Mouse (Mus musculus) lung, postnatal 14 days (tissue): ENCODE measurements at regions not wholly inside any gene's neighbourhood (a gene's known extent, or its start where the extent isn't known, plus 50 kb on each side); places are given as distances from the start of the nearest gene placed in this dataset.
A peak's percentile ranks its signal among the peaks of the same experiment; 100 is the strongest.

ENCODE experiments used
- DNase-seq: peaks from one replicate; pipeline ENCODE4 v3.0.0; 2021

DNA sequence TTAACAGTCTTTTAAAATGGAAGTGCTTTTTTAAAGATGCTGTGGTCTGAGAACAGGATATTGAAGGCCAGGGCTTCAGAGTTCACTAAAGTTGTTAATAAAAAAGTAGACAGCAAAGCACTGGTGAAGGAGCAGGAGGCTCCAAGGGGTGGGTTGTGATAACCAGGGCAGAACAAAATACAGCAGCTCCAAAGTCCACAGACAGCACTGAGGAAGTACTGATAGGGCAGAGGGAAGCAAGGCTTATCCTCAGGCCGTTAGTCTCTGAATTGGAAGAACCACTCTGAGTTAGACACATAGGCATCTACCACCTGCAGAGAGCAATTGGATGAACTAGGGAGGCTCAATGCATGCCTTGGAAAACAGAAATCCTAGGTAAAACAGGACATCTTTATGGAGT is 62.1 kb downstream of the P2ry1 start:
- DNase-seq = no peak

DNA sequence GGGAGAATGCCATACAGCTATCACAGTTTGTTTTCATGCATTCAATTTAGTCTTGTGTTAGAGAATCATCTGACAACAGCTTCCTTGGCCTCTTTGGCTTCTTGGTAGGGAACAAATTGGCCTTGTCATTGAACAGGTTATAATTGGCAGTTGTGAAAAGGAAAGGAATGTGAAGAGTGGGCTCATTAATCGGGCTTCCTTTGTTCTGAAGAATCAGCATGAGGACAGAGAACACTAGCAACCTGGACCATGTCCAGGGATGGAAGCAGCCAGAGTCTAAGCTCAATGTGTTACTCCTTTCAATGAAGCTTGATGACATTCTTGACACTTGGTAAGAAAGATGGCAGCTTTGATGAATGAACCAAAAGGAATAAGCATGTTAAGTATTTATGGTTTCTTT is 64.5 kb downstream of the P2ry1 start:
- DNase-seq = no peak

DNA sequence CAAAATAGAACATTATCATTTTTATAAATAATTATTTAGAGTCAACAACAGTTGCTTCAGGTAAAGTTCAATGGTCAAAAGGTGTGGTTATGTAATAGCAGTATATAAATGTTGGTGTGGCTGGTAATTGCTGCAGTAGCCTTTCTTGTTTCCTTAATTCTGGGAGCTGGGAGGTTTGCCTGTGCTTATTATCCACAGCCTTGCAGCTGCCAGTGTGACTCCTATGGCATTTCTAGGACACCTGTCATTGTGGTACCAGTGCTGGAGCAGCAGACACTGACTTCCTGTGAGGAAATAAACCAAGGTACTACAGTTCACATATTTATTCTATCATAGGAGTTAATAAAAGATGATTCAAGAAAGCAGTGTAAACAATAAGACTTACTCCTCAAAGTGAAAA is 65.6 kb downstream of the P2ry1 start:
- no peak for DNase-seq

DNA sequence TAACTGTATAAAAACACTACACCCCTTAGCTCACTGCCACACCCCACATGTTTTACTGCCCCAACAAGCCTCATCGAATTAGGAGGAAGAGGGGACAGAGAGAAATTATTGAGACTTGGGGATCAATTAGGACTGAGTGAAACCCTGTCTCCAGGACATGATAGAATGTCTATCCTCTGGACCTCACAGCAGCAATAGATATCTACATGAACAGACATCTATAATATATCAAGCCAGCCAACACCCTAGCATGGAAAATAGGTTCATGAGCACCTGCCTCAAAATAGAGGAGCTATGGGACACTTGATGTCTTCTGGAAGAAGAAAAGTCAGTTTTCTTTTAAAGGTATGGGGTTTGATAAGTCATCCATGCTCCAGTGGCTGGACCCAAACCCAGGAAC is 68.4 kb downstream of the P2ry1 start:
- no peak for DNase-seq

DNA sequence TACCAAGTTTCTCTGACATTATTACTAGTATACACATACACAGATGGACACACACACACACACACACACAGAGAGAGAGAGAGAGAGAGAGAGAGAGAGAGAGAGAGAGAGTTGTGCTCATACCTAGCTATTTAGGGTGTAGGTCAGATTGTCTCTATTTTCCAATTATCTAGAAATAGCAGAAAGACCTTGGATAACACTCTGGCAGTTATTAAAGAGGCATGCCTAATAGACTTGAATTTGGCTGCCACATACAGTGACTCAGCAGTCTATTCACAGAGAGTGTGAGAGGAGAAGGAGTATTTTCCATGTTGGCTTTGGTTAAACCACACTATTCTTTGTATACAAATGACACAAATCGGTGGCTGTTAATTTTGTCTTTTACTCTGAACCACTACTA is 69.7 kb downstream of the P2ry1 start:
- DNase-seq = no peak

DNA sequence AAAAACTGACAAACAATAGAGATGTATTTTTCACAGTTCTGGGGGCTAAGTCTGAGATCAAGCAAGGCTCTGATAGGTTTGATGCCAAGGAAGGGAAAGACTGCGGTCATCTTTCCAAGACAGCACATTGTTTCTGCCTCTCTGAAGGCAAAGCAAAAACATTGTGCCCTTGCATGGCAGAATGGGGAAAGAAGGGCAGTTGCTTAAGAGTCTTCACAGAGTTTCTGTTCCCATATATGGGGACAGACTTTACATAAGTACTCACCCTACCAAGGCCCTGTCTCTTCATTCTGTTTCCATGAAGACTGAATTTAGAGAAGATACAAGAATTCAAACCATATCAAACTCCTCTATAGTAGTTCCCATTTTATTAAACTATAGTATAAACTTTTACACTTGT is 70.5 kb downstream of the P2ry1 start:
- DNase-seq = no peak

DNA sequence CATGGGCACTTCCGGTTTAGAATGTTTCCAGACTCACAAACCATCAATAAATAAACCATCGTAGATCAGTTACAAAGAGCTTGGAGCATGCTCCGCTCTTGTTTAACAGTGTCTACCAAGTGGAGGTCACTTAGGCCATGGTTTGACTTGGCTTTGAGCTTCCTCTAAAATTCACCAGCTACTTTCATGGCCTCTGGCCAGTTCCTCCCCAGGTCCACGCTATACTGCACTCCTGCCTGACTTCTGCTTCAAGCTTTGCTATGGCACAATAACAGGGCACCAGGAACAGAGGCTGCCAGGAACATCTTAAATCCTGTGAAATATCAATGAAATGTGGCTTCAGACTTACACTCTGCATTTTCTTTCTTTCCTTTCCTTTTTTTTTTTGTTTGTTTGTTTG is 71.2 kb downstream of the P2ry1 start:
- no peak for DNase-seq

DNA sequence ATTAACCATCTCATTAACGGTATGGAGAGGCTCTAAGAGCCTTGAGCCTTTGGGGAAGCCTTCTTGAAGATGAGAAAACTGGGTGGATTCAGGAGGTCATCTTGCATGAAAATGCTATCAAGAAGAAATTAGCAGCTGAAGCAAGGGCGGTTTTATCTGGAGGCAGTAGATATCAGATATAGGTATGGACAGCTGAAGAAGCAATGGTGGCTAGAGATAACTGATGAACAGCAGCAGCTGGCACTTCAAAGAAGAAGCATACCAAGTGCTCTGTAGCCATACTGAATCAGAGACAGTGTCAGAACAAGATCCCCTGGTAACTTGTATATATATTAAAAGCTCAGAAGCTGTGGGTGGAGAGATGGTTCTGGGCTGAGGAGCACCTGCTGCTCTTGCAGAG is 73.2 kb downstream of the P2ry1 start:
- DNase-seq = no peak

DNA sequence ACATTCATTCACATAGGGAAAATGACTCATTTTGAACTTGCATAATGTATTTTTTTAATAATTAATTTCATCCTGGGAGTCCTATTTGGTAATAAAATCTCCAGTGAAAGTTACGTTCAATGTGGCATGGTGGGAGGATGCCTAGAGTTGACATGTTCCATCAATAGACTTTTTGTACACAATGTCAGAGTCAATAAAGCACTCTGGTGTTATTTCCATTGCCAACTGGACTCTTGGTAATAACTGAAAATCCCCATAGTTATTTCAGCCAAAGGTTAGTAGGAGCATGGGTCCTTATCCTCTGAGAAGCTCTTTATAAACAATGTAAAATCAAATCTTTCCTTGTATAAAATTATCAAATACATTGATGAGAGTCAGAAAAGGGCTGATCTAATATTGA is 87.3 kb downstream of the P2ry1 start:
- DNase-seq = no peak

DNA sequence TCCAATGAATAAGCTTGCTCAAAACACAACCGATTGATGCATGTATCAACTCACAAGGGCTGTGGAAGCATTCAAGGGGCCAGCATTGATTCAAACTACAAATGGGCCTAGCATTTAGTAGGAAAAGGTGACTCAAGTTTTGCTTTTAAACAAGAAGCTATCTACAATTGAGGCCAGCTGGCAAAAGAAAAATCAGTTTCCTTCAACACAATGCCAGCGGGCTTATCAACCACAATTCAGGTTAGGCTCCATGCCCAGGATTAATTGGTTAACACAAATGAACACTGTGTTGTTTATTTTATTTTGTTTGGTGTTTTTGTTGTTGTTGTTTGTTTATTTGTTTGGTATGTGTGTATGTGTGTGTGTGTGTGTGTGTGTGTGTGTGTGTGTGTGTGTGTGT is 89.4 kb downstream of the P2ry1 start:
- DNase-seq = no peak

DNA sequence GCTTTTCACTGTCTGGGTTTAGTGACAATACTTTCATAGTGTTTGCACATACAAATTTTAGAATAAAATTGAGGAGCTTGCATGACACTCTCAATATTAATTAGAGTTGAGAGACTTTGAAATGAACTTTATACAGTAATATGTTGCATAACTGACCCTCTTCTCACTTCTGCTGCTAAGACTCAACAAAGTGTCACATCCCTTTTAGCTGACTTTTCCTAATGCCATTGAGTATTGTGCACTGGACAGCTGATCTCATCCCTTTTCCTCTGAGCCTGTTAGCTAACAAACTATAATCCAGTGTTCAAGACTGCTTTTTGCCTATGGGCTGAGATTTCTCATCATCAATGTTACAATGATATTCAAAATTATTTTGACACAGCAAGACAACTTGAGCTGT is 113.8 kb downstream of the P2ry1 start:
- DNase-seq = no peak

DNA sequence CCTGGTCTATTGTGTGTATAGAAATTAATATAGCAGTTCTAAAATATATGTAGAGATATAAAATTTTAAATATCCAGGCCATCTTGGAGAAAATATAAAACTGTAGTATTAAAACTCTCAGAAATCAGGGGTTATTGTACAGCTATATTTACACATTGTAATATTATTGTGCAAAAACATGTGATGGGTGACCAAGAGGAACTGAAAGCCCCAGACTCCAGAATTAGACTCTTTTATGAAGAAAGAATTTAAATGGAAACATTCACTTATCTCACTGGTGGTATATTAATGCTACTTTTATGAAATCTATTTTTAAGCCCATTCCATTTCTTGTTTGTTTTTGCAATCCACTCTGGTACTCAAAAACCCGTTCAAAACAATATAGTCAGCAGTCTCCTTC is 130.5 kb downstream of the P2ry1 start:
- DNase-seq = no peak

DNA sequence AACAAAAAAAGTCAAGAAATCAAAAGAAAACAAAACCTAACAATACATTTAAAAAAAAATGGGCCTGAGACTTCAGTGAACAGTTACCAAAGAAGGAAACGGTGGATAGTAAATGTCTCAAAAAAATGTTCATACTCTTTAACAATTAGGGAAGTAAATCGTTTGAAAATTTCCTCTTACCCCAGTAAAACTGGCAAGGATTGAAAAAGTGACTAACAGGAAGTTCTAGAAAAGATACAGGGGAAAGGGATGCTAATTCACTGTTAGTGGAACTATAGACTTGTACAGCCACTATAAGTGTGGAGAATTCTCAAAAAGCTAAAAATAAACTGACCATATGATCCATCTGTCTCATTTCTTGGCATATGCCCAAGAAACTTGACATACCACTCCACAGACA is 151.5 kb downstream of the P2ry1 start:
- DNase-seq = no peak

DNA sequence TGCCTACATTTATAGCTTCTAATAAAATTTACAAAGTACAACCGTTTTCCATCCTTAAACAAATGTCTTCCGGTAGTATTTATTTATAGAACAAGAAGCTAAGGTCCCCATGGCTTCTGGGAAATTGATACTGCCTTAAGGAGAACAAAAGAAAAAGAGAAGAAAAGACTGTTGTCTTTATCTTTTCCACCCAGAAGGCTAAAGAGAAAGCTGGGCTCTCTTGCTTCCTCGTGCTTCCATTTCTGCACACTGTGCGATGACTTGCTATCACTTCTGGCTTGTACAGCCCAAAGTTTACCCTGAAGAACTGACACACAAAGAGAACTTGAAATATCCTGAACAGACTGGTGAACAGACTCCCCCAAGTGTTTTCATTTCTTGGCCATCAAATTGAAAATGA is 157.2 kb downstream of the P2ry1 start:
- DNase-seq = no peak

DNA sequence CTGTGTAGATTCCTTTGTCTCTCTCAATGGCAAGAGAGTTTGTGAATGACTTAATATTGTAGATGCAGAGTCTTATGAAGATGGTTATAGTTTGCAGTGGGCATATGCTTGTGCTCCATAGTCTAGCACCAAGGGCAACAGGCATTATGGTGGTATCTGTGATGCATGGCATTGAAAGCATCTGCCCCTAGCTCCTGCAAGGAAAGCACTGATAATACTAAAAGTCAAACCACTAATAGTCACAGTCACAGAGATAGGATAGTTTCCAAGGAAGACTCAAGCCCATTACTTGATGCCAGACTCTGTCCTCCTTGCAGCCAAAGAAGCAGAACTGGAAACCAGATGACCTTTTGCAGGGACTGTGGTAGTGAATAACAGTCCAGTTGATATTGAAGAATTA is 158.8 kb downstream of the P2ry1 start:
- no peak for DNase-seq

DNA sequence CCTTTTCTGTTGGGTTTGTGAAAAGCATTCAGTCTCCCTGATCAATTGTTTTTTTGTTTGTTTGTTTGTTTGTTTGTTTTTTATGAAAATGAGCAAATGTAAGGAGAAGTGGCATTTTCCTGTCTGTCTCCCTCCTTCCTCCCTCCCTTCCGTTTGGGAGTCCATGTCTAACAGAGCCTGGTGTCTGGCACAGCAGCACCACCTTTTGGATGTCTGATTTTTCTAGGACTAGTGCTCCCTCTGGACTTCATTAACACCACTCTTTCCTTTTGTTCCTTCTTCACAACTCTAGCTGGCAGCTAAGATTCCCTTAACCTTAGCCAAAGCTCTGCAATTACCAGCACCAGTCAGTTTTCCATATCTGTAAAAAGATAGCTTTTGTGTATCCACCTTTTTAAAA is 175.6 kb upstream of the Rap2b start:
- peak; percentile 5 for DNase-seq

DNA sequence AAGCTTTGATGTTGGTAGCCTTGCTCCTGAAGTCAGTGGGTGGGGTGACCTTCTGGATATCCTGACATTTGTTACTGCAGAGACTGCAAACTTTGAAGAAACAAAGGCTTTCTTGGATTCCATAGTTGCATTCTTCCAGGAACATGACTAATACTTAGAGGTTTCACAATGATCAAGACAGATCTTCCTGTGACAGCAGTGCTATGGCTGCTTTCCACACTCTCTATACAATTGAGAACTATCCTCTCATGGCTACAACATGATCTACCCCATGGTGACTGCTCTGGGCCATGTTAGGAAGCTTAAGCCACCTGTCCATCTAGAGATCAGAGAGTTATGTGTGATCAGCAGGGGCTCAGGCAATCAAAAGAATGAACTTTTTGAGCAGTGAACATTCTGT is 172.8 kb upstream of the Rap2b start:
- DNase-seq = peak; percentile 5

DNA sequence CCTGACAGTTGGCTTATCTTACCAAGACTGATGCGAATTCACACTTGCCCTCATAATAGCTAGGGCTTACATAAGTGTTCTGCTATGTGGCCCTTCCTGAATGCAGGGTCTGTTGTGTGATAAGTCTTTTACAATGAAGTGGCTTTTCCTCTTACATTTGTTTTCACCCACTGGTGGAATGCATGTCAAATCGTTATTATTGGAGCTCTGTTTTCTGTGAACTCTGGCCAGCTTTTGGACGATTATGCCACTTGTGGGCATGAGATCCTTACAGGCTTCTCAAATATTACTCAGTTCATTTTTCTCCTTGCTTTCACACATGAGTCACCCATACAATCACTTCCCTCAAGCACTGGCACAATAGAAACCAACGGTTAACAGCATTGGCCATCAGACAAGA is 144.9 kb upstream of the Rap2b start:
- no peak for DNase-seq

DNA sequence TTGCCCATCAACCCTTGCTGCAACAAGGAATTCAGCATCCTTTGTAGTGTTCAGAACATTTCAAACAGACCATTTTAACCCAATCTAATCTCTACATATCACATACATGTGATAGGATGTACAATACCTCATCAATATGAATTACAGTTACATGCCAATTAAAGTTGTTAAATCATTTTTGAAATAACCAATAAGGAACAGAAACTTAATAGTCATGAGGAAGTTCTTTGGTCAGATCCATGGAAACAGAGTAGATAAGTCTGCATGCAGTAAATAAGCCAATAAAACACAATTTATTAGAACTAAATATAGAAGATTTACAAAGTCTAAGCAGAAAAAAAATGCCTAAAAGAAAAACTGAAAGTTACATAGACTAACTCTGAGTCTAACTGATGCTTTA is 136.9 kb upstream of the Rap2b start:
- DNase-seq = no peak

DNA sequence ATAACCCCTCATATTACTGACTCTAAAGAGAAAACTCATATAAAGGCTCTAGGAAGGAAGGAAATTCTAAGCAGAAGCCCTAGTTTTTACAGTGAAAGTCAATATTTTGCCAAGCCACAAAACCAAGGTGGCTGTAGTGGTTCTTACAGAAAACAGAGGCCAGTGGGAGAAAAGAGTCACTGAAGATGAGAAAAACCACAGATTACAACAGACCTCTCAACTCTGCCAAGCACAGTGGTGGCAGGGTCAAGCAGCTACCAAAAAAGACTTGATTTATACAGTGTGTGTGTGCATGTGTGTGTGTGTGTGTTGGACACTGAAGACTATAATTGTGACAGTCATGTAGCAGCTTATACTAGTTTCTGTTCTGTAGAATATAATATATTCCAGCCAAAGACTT is 136.4 kb upstream of the Rap2b start:
- no peak for DNase-seq

DNA sequence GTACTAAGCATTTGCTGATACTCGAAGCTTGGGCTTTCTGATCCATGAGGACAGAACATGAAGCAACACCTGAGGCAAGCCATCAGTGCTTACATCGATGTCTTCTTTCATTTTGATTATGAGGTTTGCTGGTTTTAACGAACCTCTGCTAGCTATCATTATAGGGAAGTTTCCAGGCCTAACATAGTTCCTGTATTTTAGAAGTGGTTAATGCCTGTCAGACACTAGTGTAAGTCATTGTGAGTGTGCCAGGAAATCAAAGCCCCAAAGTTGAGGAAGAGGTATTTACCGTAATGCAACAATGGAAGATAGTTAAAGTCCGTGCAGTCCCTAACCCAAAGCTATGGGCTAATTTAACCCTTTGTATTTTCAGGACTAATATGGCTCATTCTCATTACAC is 120.1 kb upstream of the Rap2b start:
- no peak for DNase-seq

DNA sequence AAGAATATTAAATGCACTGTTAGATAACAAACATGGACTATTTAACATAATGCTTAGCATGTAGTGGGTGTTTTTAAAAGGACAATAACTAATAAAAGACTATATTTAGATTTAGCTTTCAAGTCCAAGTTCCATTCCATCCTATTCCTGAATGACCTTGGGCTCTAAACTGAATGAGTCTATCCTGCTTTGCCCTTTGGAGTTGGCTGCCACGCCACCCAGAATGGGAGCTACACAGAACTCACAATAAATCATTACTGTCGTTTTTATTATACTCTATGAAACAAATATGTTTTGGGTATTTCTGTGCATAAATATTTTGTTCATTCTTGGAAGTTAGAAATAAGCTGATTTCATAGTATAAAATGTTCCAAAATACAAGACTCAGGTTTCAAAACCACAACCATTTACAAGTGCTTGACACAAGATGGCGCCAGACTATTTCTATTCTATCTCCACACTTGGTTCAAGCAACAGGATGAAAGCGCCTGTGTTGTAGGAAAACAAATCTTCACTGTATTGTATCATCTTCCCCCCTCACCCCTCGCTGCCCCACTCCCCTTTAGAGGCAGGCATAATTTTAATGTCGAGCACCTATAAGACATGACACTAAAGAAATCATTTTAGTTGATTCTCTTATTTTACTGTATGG is 117.4 kb upstream of the Rap2b start:
- DNase-seq = peak; percentile 24

DNA sequence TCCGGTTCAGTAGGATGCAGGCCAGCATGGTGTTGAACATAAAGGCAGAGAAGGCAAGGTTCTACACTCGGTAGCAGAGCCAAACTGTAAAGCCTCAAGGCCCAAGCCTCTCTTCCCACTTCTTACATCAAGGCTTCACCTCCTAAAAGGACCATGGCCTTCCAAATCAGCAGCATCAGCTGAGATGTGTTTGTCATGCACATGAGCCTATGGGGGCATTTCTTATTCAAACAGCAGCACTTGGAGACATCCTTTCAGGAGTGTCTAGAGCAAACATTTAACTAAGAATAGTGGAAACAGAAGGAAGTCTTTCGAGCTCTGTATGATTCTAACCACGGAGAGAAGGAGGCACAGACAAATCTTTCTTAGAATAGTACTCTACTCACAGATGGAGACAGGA is 115.0 kb upstream of the Rap2b start:
- DNase-seq = no peak

DNA sequence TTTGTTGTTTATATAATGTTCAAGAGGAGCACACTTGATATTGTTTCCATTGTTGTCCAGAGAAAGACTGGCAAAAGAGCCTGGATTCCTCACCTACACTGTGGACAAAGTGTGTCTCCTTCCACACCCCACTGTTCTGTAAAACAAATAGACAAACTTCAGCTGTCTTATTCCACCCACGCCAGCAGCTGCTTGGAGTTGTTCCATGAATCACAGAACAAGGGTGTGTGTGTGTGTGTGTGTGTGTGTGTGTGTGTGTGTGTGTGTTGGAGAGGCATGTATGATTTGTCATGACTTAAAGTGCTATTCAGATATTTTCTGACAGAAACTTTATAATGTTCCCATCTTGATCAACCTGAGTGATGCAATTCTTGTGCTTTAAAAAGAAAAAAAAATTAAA is 114.1 kb upstream of the Rap2b start:
- DNase-seq = peak; percentile 7

DNA sequence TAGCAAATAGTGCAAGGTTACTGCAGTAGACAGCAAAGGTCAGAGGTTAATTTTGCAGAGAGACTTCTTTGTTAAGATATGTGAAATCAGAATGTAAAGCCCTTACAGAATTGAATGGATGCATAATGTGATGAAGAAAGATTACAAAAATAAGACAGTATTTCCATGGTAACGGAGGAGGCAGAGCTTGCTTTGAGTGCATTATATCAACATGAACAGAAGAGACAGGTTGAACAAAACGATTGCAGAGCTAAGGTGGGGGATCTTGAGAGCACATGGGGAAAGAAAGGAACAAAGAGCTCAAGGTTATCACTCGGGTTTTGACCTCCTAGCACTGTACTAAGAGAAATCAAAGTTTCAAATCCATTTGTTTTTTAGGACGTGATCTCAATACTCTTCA is 106.2 kb upstream of the Rap2b start:
- DNase-seq = no peak

DNA sequence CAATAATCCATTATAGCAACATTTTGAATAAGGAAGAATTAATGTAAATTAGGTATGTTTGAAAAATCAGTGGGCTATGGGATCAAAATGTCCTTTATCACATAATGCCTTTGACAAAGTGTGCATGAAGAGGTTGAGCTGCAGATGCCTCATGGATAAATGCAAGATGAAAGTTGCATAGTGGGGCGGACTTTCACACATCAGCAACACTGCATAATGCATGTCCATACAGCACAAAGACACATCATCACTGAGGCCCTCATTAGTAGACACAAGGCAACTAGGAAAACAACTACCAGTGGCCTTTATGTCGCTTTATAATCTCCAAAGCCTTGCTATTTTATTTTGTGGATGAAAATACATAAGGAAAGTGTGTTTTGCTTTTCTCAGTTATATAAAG is 105.8 kb upstream of the Rap2b start:
- DNase-seq = no peak
